Mouse (Mus musculus) right cerebral cortex, adult 2 months (tissue): ENCODE data around the gene Ran.
"Not testable (repeated sequence)": the region's sequence is repeated elsewhere in the genome, so short reads cannot be mapped to it uniquely, and the experiment has no call there.

ENCODE experiments used
- DNase-seq, 2 experiments: peaks; one replicate each; pipeline ENCODE4 v3.0.0; 2021 to 2022; ENCODE audit warnings: low spot score in 2 of 2

Ran gene

DNA sequence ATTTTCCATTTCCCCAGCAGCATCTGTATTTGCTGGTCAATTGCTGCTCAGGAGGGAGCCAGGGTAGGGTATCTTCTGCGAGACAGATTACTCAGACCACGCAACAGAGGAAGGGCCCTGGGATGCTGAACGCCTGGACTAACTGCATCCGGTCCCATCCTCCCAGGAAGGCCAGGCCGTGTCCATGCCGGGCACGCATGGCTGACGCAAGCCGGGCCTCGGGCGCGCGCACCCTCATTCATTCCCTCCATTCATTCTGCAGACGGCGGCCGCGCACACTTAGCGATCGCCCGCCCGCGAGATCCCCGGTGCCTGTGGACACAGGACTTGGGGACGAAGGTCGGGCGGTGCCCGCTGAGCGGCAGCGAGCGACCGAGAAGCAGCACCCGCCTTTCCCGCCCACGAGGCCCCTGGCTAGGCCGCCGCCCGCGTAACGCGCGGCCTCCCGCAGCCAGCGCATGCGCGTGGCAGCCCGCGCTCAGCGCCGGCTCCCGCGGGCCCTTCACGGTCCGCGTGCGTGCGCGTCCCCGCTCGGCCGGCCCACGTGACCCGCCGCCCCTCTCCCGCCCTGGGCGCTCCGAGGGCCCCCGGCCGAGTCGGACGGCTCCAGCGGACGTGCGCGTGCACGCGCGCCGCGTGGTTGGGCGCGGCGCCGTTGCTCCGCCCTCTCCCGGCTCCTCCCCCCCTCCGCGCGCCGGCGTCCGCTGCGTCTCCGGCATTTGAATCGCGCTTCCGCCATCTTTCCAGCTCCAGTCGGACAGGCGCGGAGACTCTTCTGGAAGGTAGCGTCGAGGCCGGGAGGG, at the start of gene Ran:
Gene Ran (plus strand): TSS at position 573 of the 803 bp plus-strand sequence.
- DNase-seq, result peak; percentile 91 to 92

DNA sequence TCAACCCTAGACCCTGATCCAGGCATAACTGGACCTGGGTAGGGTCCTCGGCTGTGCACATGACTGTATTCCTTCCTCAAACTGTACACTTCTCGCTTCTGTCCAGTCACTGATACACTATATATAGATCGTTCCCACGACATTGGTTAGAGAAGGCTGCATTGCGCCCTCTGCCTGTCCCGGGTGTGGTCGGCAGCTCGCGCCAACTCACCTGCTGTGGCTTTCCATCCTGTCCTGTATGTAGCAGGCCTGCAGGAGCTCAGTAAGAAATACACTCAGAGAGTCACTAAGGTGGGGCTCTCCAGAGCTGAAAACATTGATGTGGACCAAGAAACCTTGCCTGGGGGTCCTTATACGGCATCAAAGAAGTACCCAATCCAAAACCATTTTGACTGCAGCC, 49.0 kb upstream of the Ran start:
- no peak for DNase-seq

DNA sequence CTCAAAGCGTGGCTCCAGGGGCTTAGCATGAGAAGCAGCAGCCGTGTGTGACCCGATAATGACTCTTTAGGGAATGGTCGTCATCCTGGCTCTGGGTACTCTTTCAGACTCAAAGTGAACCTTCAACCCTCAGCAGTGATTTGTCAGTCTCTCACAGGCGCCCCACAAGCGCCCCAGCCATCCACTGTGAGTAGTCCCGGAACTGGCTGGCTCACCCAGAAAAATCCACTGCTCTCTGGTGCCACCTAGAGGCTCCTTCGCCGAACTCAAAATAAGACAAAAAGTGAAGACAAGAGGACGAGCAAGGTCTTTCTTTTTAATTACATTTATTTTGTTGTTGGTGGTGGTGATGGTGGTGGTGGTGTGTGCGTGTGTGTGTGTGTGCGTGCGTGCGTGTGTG, 48.6 kb upstream of the Ran start:
- DNase-seq, result peak; percentile 85 to 91

DNA sequence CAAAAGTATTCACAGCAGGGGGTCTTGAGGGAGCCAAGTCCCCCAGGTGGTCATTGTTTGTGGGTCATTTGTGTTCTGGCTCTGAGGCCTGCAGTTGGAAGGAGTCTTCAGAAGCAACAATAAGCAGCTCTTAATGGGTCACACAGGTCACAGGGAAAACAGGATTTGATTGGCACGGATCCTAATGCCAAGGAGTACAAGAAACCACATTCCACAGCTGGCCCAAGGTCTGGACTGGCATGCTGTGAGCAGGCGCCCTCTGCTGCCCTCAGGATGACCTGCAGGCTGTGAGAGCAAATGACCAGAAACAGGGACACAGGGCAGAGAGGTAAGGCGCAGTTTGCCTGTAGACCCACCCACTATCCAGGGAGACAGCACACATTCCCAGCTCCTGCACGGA, 43.6 kb upstream of the Ran start:
- no peak for DNase-seq

DNA sequence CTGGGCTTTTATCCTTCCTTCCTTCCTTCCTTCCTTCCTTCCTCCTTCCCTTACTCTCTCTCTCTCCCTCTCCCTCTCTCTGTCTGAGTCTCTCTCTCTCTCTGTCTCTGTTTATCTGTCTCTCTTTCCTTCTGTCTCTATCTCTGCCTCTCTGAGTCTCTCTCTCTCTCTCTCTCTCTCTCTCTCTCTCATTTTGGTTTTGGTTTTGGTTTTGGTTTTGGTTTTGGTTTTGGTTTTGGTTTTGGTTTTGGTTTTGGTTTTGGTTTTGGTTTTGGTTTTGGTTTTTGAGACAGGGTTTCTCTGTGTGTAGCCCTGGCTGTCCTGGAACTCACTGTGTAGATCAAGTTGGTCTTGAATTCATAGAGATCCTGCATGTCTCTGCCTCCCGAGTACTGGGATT, 42.4 kb upstream of the Ran start:
- DNase-seq, result not testable (repeated sequence)

DNA sequence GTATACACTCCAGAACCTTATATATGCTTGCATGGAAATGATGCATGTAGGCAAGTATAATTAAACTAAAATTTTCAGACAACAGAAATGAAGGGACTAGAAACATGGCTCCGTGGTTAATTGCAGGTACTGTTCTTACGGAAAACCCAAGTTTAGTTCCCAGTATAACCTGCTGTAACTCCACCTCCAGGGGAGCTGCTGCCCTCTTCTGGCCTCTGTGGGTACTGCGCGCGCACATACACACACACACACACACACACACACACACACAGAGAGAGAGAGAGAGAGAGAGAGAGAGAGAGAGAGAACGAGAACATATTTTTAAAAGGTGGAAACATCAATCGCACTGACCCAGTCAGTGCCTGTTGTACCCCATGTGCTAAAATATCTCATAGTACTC, 40.9 kb upstream of the Ran start:
- DNase-seq, result no peak

DNA sequence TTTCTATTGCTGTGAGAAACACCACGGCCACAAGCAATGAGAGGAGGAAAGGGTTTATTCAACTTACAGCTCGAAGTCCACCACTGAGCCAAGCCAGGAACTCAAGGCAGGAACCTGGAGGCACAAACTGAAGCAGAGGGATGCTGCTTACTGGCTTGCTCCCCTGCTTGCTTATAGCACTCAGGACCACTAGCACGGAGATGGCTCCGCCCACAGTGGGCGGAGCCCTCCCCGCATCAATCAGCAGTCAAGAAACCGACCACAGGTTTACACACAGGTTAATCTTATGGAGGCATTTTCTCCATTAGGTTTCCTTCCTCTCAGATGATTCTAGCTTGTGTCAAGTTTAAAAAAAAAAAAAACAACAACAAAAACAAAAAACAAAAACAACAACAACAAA, 39.0 kb upstream of the Ran start:
- DNase-seq, result no peak

DNA sequence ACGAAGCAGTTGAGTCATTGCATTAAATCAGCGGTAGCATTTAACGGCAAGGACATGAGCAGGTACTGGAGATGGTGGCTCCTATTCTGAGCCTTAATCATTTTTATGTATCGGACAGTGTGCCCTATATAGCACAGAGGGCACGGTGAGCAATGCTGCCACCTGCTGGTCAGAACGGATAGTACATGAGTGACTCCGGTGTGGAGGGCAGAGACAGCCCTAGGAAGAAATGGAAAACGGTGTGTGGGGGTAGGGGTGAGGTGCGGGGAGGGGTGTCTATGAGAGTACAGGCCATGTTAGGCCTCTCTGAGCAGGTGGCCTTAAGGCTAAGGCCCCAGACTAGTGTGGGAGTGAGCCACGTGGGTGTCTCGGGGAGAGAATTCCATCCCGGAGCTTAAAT, 38.3 kb upstream of the Ran start:
- DNase-seq, result peak; percentile 63 to 79

DNA sequence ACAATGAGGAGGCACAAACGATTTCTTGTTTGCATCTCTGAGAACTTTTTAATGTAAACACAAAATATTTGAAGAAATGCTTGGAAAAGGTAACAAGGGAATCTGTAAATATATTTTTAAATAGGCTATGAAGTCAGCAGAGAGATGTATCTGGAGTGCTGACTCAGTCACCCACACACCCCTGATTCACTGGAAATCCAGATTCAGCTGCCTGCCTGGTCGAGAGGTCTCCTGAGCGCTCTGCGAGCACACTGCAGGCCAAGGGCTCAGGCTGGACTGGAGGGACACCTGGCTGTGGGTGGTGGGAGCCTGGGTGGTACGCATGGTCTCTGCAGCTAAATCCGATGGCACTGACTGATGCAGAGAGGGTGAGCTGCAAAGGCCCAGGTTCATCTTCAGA, 35.3 kb upstream of the Ran start:
- DNase-seq, result peak; percentile 44 to 48

DNA sequence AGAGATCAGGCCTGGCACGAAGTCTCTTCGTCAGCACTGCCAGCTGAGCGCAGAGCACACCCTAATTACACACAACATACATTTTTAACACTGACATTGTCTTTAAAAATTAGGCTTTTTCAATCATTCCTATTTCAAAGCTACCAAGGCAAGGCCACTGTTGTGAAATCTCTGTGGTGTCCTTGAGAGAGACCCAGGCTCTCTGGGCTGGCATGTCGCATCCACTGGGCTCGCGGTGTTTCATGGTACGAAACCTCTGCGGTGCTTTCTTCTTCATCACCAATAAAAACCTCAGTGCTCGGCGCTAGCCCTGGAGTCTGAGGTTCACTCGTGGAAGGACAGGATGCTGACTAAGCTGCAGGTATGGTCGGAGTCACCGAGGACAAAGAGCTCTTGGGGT, 33.9 kb upstream of the Ran start:
- DNase-seq, result no peak

DNA sequence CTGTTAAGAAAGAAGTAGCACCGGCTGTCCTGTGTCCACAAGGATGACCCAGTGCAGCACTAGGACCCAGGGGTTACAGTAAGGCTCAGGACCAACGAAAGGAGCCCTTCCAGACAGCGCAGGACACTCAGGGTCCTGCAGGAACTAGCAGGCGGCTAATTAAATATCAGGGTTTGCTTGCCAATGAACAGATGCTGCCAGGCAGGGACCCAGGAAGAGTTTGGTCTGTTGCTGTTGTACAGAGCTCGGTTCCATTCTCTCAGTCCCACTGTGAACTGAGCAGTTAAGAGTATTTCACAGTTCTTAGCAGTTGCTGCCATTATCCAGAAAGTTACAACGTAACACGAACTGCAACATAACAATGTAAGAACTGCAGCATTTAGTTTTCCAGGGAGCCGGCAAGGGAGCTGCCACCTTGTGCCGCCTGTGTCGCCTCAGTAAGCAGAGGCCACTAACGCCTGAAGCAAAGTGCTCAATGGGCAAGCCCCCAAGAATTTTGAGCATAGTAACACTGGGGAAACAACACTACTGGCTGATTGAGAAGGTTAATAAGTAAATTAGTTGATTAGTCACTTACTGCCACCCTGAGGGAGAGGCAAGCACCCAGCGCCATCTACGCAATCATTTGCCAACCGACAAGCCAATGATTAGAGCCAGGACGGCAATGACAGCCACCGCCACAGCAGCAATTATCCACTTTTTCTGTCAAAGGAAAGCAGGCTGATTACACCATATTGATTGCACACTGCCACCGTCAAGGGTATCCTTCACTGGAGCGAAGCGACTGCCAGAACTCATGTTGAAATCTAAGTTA, 32.5 kb upstream of the Ran start:
- no peak for DNase-seq

DNA sequence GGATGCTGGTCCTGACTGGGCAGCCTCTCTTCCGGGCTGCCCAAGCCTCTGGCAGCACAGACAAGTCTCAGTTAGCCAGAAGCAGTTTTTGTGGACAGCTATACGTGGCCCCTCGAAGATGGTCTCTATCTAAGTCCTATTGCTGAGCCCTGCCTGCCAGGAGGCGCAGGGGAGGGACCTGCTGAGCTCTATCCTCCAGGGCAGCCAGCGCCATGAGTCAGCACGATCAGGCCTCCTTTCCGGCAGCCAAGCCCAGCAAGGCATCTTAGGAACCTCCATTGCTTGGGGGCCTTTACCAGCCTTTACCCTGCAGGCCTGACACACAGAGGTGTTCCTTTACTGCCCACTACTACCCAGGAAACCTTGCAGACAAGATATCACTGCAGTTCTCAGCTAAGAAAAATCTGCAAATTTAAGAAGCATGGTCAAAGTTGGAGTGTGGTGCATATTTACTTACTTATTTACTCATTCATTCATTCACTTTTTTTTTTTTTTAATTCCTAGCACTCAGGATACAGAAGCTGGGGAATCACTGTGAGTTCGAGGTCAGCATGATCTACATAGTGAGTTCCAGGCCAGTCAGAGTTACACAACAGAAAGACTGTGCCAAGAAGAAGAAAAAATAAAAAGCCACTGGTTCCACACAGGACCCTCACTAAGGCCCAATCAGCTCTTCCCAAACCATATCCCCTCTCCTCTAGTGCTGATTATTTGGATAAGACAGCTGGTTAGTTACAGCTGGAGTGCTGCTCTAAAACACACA, 19.0 kb upstream of the Ran start:
- DNase-seq, result no peak

DNA sequence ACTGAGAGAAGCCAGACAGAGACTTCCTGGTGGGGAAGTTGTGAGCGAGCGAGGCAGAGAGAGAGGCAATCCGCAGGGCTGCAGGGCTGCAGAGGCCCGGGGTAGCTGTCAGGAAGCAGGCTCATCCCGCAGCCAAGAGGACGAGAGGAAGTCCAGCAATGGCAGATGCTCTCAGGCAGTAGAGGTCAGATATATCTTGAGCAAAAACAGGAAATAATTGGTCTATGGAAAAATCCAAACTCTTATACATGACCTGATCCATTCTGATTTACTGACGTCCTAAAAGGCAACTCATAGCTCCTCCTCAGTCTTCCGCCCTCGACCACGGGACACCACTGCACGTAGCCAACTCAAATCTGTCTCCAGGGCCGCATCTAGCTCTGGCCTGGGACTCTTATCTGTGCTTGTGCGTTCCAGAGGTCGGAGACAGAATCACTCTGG, 17.3 kb upstream of the Ran start:
- no peak for DNase-seq

DNA sequence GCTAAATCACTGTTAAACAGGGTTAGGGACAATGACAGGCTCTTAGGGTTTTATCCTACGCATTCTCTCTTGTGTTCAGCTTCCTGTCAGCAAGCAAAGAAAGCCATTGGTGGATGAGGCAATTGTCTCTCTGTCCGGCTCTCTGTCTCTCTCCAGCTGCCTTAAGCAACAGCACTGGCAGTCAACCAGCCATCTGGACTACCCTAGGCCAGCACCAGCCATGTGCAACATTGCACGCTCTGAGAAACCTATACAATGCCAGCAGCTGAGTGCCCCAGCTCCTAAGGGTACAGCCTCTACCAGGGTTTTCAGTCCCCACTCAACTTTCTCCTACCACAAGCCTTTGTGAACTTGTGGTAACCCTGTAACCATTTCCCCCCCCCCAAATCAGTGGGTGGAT, 14.5 kb upstream of the Ran start:
- no peak for DNase-seq

DNA sequence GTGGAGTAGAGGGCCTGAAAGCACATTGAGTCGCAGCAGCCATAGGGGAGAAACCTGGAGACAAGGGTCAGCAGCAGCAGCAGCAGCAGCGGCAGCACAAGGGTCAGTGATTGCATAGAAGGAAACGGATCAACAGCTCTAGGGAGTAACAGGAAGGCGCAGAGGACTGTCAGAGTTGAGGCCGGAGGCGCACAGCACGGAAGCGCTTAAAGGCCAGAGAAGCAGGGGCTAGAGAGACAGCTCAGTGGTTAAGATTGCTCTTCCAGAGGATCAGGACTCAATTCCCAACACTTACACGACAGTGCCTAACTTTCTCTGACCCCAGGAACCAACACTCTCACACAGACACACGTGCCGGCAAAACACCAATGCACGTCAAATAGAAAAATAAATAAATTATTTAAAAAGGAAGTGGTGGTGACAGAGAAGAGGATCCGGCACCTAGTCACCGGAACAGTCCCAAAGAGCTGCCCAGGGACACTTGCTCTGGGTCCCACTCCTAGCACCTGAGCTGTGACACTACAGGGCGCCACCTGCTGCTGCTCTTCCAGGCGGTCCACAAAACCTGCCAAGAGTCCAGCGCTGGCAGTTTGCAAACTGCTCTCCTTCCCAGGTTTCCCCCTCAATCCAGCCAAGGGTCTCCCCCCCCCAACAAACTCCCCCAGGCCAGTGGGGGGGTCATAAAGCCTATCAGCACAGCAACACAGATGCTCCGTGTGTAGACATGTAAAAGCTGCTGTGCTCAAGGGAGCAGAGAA, 13.7 kb upstream of the Ran start:
- no peak for DNase-seq

DNA sequence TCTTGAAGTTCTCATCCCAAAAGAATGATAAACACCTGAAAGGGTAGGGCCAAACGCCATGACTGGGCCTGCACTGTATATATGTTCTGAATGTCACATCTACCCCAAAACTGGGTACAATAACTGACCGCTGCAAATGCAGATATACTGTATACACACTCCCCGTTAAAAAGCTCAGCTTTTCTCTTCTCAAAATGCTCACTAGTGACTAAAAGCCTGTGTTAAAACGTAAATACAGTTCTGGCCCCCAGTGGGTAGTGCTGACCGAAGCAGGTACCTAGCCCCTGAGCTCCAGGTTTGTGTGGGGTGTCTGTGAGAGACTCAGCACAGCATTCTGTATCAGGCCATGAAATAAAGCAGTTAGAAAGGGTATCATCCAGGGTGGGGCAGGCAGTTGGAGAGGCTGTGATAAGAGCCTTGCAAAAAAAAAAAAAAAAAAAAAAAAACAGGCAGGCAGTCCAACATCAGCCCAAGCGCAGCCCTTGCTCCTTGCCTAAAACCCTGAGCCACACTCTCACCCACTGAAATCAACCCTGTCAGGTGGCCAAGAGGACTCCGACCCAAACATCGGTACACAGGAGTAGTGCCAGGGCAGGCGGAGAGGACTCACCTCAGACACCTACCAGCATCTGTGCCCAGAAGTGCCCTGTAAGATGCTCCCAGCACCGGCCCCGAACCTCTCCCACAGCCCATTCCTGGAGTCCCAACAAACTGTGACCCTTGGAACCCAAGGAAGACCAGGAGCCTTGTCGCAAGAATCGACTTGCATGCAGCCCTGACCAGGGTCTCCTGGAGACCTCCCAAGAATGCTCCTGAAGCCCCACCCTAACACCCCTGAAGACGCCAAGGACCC, 12.5 kb upstream of the Ran start:
- no peak for DNase-seq

DNA sequence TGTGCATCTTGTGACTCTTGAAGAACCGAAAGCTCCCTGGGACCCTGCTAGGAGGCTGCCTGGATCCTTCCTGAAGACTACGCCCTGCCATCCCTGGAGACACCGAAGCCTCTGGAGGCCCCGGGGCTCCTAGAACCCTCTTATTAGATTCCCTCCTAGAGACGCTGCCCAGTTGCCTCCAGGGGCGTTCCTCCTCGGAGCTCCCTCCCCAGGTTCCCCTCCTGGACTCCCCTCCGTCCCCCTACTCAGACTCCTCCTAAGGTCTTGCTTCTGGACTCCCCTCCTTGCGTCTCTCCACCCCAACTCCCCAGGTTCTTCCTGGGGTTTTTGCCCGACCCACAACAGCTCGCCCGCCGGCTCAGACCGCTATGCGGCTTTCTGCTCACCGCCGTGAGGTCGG, 11.9 kb upstream of the Ran start:
- DNase-seq, result no peak

DNA sequence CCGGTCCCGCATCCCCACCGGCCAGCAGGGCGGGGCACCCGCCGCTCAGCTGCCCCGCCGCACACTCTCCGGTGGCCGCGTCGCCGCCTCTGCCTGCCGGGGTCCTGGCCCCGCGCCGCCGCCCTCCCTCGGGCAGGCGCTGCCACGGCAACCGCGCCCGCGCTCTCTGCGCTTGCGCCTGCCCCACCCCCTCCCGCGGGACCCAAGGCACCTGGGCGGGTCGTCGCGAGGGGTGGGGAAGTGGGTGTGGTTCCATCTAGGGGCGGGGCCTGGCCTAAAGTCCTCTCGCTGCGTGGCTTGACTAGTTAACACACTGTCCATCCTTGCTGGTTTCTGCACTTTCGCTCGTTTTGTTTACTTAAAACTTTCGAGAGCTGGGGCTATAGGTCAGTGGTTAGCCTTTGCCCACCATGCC, 11.4 kb upstream of the Ran start, which contains the start of gene Stx2:
Gene Stx2 (minus strand): TSS at position 163 of the 415 bp plus-strand sequence.
- DNase-seq, result peak; percentile 88 to 91

DNA sequence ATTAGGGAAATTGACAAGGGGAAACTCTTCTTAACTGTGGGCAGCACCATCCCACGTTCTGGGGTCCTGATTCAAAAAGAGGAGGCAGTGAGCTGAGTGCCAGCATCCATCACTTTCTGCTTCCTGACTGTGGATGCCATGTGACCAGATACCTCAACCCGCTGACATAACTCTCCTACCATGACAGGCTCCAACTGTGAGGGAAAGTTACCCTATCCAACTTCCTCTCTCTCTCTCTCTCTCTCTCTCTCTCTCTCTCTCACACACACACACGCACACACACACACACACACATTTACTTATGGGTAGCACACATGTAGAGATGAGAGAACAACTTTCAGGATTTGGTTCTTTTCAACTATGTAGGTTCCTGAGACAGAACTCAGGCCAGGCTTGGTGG, 10.3 kb upstream of the Ran start:
- DNase-seq, result no peak

DNA sequence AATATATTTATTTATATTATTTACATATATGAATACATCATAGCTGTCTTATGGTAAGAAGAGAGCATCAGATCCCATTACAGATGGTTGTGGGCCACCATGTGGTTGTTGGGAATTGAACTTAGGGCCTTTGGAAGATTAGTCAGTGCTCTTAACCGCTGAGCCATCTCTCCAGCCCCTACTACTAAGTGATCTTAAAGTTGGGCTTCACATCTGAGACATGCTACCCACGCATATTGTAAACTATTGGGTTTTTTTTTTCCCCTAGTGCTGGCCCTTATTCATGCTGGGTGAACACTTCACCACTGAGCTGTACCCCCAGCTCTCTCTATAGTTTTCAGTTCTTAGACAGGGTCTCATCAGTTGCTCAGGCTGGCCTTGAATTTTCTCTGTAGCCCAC, 8.9 kb upstream of the Ran start:
- no peak for DNase-seq

DNA sequence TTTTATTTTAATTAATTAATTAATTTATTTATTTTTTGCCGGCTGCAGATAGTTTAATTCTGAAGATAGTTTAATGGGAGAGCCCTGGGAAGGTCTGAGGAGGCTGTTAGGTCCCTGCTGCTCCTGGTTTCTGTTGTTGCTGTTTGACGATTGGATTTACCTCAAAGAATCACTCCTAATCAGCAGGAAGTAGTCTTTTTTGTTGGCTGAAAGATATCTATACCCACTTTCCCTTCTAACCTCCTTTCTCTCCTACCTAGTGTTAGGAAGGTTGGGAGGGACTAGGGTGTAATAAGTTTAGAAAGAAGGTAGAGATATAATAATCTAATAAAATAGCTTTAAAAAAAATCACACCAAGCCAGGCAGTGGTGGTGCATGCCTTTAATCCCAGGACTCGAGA, 4.8 kb upstream of the Ran start:
- no peak for DNase-seq
